Mouse (Mus musculus) heart, postnatal 25 days (tissue): ENCODE results near the gene AA986860. TPM values are rescaled to one million over a fixed set of nuclear protein-coding genes. Genes with fewer than 3 reads are reported as not detected.

Source experiments
- DNase-seq: peaks from one replicate; pipeline ENCODE4 v3.0.0; 2022; ENCODE audit warnings: low spot score
- intact Hi-C: fragments of 180-260 bp; cut with DNase I; formaldehyde crosslinking; loops from one replicate; pipeline ENCODE4 v1.15.1; 2025
- total RNA-seq, 2 experiments: library from RNA; stranded (reverse); gene quantifications; 2 replicates each; pipeline ENCODE4 v1.2.3; 2021

AA986860 gene
- total RNA-seq = under 1 TPM; 0.31 to 0.64 TPM

- intact Hi-C loops = no loop called here
- DNase-seq = no peak
These were observed at the start of gene AA986860 for GRCm38 (mm10) chr1:130731741-130732337. AA986860 (plus strand) TSS chr1:130731976.

- intact Hi-C loops = no loop called here
These were observed 47.9 kb upstream of the AA986860 start for GRCm38 (mm10) chr1:130683905-130684304.

GRCm38 (mm10) chr1:130698601-130699000, 33.2 kb upstream of the AA986860 start:
- DNase-seq = no peak
- intact Hi-C loops = no loop called here

More at GRCm38 (mm10) chr1:130683905-130684304, 47.9 kb upstream of the AA986860 start:
- DNase-seq = no peak

- peak; percentile 44 for DNase-seq
- intact Hi-C loops = no loop called here
These were observed 31.7 kb upstream of the AA986860 start for GRCm38 (mm10) chr1:130699937-130700633.

GRCm38 (mm10) chr1:130701976-130702375, 29.8 kb upstream of the AA986860 start:
- intact Hi-C loops = no loop called here
- no peak for DNase-seq

GRCm38 (mm10) chr1:130703613-130704012, 28.2 kb upstream of the AA986860 start:
- DNase-seq = no peak
- intact Hi-C loops = no loop called here

GRCm38 (mm10) chr1:130710283-130711080, 21.3 kb upstream of the AA986860 start:
- DNase-seq = no peak
- intact Hi-C loops = loop anchor here (10.0 kb wide), 1 partner anchor 344 kb away; no protein-coding TSS in a partner anchor

- intact Hi-C loops = loop anchor here (10.0 kb wide), 1 partner anchor 341 kb away; no protein-coding TSS in a partner anchor
- DNase-seq = no peak
These were observed 17.7 kb upstream of the AA986860 start for GRCm38 (mm10) chr1:130714046-130714445.

GRCm38 (mm10) chr1:130715561-130716217, 16.1 kb upstream of the AA986860 start, which contains the start of gene Gm29427:
Gm29427 (minus strand) TSS chr1:130715799.
- peak; percentile 85 for DNase-seq

GRCm38 (mm10) chr1:130716218-130716512, 15.6 kb upstream of the AA986860 start:
- DNase-seq = no peak
- intact Hi-C loops = loop anchor here (10.0 kb wide), 1 partner anchor 339 kb away; no protein-coding TSS in a partner anchor

More at GRCm38 (mm10) chr1:130715561-130716217, 16.1 kb upstream of the AA986860 start, which contains the start of gene Gm29427:
- intact Hi-C loops = loop anchor here (10.0 kb wide), 1 partner anchor 339 kb away; no protein-coding TSS in a partner anchor

GRCm38 (mm10) chr1:130716513-130717290, 15.1 kb upstream of the AA986860 start:
- intact Hi-C loops = loop anchor here (10.0 kb wide), 1 partner anchor 338 kb away; no protein-coding TSS in a partner anchor
- no peak for DNase-seq

- intact Hi-C loops = loop anchor here (10.0 kb wide), 1 partner anchor 337 kb away; no protein-coding TSS in a partner anchor
- peak; percentile 79 for DNase-seq
These were observed 14.4 kb upstream of the AA986860 start, which contains the start of gene Yod1 for GRCm38 (mm10) chr1:130717291-130717871. Yod1 (plus strand) TSS chr1:130717327.

GRCm38 (mm10) chr1:130724206-130724605, 7.6 kb upstream of the AA986860 start:
- intact Hi-C loops = no loop called here
- no peak for DNase-seq

- intact Hi-C loops = no loop called here
- no peak for DNase-seq
These were observed 5.4 kb upstream of the AA986860 start for GRCm38 (mm10) chr1:130726396-130726795.

- intact Hi-C loops = no loop called here
- no peak for DNase-seq
These were observed 3.7 kb upstream of the AA986860 start for GRCm38 (mm10) chr1:130728070-130728469.

GRCm38 (mm10) chr1:130728708-130729107, 3.1 kb upstream of the AA986860 start:
- no peak for DNase-seq
- intact Hi-C loops = no loop called here

GRCm38 (mm10) chr1:130729153-130729552, 2.6 kb upstream of the AA986860 start, which contains the start of gene Pfkfb2:
Pfkfb2 (minus strand) TSS chr1:130729253.
- no peak for DNase-seq
- intact Hi-C loops = no loop called here
